Mouse (Mus musculus): ENCODE data around the gene Pde4a.
"Not testable (repeated sequence)": the region's sequence is repeated elsewhere in the genome, so short reads cannot be mapped to it uniquely, and the experiment has no call there.

DNA sequence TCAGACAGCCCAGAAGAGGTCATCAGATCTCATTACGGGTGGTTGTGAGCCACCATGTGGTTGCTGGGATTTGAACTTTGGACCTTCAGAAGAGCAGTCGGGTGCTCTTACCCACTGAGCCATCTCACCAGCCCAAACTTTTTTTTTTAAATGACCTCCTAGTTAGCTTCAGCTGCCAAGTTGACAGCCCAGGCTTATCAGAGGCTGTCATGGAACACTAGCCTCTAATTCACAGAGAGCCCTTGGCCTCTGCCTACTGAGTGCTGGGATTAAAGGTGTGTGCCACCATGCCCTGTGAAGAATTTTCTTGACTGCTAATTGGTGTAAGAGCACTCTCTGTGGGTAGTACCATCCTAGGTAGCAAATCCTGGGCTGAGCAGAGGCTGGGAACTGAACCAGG is 58.0 kb downstream of the Pde4a start:
- not testable (repeated sequence) for TF ChIP-seq CTCF (IDR thresholded peaks at IDR 0.05; ENCODE audit: low read depth); EP300 (optimal IDR thresholded peaks at IDR 0.05)
